Mouse (Mus musculus): ENCODE data around the gene Tprkb.

DNA sequence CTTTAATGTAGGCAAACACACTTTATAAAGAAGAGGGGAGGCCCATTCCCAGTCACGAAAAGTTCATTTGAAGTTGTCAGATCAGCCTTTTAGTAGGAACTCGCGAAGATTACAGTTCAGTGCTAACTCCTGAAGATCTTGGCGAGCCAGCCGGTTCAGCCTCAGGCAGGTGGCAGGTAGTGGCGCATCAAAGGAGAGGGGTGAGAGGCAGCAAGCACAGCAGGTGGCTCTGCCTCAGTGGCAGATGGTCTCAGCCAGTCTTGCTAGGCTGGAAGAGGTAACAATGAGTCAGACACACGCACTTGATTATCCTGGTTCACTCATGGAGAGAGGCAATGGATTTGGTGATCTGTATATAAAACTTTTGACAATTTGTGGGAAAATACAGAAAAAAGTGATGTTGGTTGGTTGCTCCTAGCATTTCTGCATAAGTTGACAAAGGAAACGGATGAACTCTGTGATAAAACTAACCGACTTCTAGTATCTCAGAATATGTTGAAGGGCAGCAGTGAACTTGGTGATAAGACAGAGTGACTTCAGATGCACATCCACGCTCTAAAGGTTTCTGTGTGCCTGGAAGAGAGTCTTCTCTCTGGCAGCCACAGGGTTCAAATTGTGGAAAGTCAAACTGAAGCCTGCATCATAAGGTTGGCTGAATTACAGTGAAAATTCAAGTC, 63.4 kb downstream of the Tprkb start:
- TF ChIP-seq CTCF (IDR thresholded peaks at IDR 0.05; ENCODE audit: low read depth) (no peak), EP300 (IDR thresholded peaks at IDR 0.05; ENCODE audit: low read depth) (0 out of 2 replicates have a peak, but pooled peaks have one; percentile 20)

Data from liver, postnatal 0 days (tissue).